Mouse (Mus musculus): ENCODE results near the gene Slc38a10. TPM values are rescaled to one million over a fixed set of nuclear protein-coding genes. Genes with fewer than 3 reads are reported as not detected.
A peak's percentile ranks its signal among the peaks of the same experiment; 100 is the strongest.

Slc38a10 gene
- total RNA-seq, 1 experiment from 2014 or later = 115 TPM

- DNase-seq = no peak
Measured at GRCm38 (mm10) chr11:120140255-120140654, 10.9 kb downstream of the Slc38a10 start.

- no peak for DNase-seq
Measured at GRCm38 (mm10) chr11:120139309-120139731, 11.8 kb downstream of the Slc38a10 start.

GRCm38 (mm10) chr11:120137625-120138004 lies 13.5 kb downstream of the Slc38a10 start:
- DNase-seq = peak; percentile 45

- DNase-seq = no peak
Measured at GRCm38 (mm10) chr11:120136796-120137624, 14.1 kb downstream of the Slc38a10 start.

DNA sequence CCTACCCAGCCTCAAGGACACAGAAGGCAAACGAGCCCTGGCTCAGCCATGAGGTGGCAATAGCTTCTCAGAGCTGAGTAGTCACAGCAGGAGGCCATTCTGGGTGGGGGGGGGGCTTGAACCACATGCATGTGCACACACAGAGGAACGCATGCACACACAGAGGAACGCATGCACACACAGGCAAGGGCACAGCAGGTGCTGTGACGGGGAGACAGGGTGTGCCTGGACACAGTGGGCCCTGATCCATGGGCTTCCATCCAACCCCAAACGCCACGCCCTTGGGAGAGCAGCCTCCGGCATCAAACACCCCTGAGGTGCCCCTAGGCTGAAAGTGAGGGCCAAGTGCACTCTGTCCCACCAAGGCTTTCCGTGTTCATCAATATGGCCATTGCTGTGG lies 15.0 kb downstream of the Slc38a10 start:
- no peak for DNase-seq

DNA sequence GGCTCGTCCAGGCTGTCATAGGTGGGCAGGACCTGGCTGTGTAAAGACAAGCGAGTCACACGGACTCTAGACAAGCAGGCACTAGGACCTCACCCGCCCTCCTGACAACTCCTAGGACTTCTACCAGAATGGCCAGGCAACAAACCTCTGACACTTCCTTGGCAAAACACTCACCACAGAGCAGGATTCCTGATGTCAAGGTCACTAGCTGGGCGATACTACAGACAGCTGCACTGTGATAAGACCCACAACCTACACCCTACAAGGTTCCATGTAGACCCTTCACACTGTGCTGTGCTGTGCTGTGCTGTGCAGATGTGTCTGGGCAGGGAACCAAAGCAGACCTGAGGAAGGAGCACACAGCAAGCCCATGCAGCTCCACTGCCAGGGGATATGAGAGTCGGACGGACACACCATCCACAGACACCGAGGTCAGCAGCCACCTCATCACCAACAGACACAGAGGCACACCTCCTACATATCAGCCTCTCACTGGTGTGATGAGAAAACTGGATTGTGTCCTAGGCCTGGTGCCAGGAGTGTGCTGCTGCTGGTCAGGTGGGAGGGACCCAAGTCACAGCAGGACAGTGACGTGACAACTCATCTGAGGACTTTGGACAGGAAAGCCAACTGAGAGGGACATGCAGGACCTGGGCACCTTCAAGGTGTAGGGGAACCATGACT lies 16.2 kb downstream of the Slc38a10 start:
- DNase-seq = peak; percentile 59

DNA sequence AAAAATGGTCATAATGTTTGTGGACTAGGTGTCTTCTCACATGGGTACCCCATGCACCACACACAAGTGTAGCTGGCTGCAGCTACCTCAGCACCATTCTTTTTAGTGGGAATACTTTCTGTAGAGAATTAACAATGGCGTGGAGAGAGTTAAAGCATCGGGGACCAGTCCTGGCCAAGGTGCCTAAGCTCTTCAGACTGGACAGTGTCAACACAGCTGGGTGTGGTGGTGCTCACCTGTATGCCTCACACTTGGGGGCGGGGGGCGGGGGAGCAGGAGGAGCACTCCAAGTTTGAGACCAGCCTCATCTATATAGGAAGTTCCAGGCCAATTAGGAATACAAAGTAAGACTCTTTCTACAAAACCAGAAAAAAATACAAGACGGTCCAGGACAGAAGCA lies 17.0 kb downstream of the Slc38a10 start:
- no peak for DNase-seq

DNA sequence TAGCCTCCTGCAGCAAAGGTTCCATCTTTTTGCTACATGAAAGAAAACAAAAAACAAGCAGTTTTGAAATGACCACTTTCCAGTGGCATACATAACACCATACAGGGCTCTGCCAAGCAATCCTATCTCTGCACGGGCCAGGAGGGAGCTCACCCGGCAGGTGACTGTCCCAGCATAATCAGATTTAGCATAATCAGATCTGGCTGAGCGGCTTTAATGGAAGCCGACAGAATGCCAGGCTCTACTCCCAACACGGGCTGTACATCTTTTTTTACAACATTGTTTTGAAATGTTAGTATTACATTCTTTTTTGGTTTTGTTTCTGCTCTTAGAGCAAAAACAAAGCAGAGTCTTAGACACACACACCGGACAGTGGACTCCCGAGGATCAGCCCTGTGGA lies 21.9 kb downstream of the Slc38a10 start:
- DNase-seq = no peak

DNA sequence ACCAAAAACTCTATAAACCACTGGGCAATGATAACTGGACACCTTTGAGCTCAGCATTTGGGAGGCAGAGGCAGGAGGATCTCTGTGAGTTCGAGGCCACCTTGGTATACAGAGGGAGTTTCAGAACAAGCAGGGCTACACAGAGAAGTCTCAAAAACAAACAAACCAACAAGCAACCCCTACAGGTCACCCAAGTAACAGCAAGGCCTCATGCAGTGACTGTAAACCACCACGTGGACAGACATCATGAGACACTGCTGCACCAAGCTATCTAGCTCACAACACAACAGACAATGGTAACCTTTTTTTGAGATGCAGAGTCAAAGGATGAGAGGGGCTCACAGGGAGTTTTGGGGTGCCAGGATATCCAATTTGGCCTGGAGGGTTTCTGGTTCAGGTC lies 24.3 kb downstream of the Slc38a10 start:
- no peak for DNase-seq

DNA sequence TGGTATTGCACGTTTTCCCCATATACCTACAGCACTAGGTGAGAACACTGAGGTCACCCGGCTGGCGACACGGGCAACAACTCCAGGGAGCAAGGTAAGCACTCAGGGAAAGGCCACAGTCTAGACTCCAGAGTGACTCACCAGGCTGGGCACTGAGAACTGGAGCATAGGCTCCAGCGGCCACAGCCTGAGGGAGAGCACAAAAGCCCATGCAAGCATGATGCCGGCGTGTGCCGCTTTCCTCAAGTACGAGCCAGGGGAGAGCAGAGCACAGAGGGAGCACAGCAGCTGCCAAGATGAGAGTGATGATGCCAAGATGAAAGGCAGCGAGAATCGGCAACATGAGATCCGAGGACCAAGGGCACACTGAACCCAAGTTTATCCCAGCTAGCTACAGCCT lies 29.0 kb downstream of the Slc38a10 start:
- DNase-seq = peak; percentile 64

- peak; percentile 90 for DNase-seq
Measured at GRCm38 (mm10) chr11:120120642-120121420, 30.3 kb downstream of the Slc38a10 start.

GRCm38 (mm10) chr11:120119936-120120541 lies 31.1 kb downstream of the Slc38a10 start:
- DNase-seq = no peak

DNA sequence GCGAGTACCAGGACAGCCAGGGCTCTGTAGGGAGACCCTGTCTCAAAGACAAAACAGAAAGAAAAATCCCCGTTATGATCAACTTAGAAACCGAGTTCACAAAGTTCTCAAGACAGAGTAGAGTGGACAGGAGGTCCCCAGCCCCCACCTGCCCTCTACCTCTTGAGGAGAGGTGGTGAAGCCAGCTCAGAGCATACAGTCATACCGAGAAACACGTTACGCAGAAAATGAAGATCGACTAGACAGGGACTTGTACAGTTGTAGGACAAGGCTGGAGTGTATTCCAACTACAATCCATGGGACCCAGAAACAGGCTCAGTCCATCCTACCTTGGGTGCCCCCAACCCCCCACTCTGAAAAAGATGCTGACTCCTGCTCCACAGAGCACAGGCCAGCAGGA lies 32.0 kb downstream of the Slc38a10 start:
- DNase-seq = no peak

- DNase-seq = peak; percentile 39
Measured at GRCm38 (mm10) chr11:120117626-120118025, 33.5 kb downstream of the Slc38a10 start.

GRCm38 (mm10) chr11:120114488-120115215 lies 36.5 kb downstream of the Slc38a10 start:
- DNase-seq = no peak

DNA sequence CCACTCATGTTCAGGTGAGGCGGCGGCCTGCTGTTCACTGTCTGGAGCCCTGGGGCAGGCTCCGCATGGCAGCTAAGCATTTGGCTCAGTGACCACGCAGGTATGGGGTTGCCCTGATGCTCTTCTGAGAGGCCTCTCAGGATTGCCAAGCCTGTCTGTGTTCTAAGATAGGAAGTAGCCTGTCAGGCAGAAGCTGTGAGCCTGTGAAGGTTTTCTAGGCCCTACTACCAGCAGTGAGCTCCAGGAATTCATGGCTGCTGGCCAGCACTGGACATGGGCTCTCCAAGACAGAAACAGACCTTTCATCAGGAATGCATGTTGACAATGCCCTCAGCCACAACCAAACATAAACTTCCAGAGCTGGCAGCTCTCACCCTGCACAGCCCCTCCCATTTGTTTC lies 39.0 kb downstream of the Slc38a10 start:
- no peak for DNase-seq

GRCm38 (mm10) chr11:120111033-120111432 lies 40.1 kb downstream of the Slc38a10 start:
- DNase-seq = peak; percentile 74

- DNase-seq = no peak
Measured at GRCm38 (mm10) chr11:120110554-120110953, 40.6 kb downstream of the Slc38a10 start.

DNA sequence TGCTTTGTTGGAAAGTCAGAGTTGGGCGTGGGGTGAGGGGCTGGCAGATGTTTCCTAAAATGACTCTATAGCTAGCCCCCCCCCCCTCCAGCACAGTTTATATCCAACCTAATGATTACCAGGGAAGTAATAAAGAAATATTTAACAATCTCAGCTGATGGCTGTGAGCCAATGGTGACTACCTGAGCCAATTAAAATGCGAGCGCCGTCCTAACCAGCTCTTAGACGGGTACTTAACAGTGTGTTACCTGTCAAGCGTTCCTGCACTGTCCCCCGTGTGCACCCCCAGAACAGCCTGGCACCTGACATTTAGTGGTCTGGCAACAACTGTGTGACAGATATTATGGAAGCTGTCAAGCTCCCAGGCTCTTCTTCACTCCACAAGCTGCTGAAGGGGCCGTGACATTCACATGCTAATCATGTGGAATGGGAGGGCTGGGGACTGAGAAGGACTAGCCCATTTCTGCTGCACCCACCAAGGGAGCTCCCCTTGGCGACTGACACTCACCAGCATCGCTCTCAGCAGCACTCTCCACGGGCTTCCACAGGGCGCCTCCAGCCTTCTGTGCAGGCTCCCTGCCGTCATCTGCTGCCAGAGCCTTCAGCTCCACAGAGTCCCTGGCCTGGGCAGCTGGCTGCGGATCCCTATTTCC lies 41.5 kb downstream of the Slc38a10 start:
- no peak for DNase-seq

DNA sequence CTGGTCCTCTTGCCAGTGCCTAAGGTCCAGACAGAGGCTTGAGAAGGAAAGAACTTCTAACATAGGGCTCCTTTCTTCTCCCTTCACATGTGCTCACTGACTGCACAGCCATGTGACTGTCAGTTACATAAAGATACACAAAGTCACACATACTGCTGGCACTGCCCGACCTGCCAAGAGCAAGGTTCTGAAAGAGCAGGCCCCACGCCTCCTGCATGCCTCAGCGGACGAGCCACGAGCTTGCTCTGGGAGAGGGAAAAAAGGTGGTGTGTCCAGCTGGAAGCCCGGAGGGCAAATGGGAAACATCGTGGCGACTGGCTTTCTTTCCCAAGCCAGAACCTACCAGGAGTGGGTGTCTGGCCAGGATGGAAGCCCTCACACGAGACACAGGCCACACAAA lies 43.4 kb downstream of the Slc38a10 start:
- no peak for DNase-seq

- no peak for DNase-seq
Measured at GRCm38 (mm10) chr11:120107026-120107425, 44.1 kb downstream of the Slc38a10 start.
